In genomic region chr19:45615415-45616213, GRCm38 (mm10) we compare ENCODE assay signal across 10 mouse cellular contexts. TPM values are rescaled to one million over a fixed set of nuclear protein-coding genes. Genes with fewer than 3 reads are reported as not detected.
DNase-seq lines count a peak whose midpoint lies in the region; ATAC-seq lines count a peak whose summit lies in the region.
"Had no signal": no experiment of that assay in that cellular context is flagged by ENCODE, and none has a peak within 500 bp of the region (broad histone marks: within the 10 kb centered on the region; RNA-seq: fewer than 3 reads in every experiment).

No protein-coding gene starts in this region.

- H3K36me3 ChIP-seq in kidney, embryonic 16.5 days (ENCODE audit: insufficient read depth, low read length), result no peaks in the 10 kb centered on the region
- no peaks in the 10 kb centered on the region for H3K36me3 ChIP-seq in embryonic facial prominence, embryonic 14.5 days (ENCODE audit: control insufficient read depth, insufficient read depth, low read length)
- 0 out of 2 replicates have a peak, but pooled peaks cover 5% of the 10 kb centered on the region for H3K36me3 ChIP-seq in hindbrain, embryonic 16.5 days (ENCODE audit: control insufficient read depth, insufficient read depth, low read length)
- no peaks in the 10 kb centered on the region for H3K36me3 ChIP-seq in midbrain, embryonic 14.5 days (ENCODE audit: control insufficient read depth, insufficient read depth, low read length)
- H3K36me3 ChIP-seq: heart, embryonic 15.5 days had no signal

- H3K9ac ChIP-seq in kidney, embryonic 16.5 days (replicated peaks; ENCODE audit: low read length), result no peak overlapping the region
- 0 out of 2 replicates have a peak overlapping the region, but pooled peaks have one; percentile 1 for H3K9ac ChIP-seq in embryonic facial prominence, embryonic 14.5 days (ENCODE audit: low read depth, low read length)
- H3K9ac ChIP-seq in hindbrain, embryonic 16.5 days (ENCODE audit: low read depth, low read length), result no peak overlapping the region; the same call in 1 of the 2 replicates
- H3K9ac ChIP-seq in midbrain, embryonic 14.5 days (replicated peaks; ENCODE audit: low read length), result no peak overlapping the region
- H3K9ac ChIP-seq: heart, embryonic 15.5 days had no signal

- no peak overlapping the region for H3K27ac ChIP-seq in kidney, embryonic 16.5 days (ENCODE audit: low read length)
- no peak overlapping the region for H3K27ac ChIP-seq in embryonic facial prominence, embryonic 14.5 days (replicated peaks; ENCODE audit: low read depth, low read length)
- H3K27ac ChIP-seq in hindbrain, embryonic 16.5 days (ENCODE audit: low read depth, low read length), result peak overlapping the region; percentile 57; the same call in 1 of the 2 replicates
- H3K27ac ChIP-seq in midbrain, embryonic 14.5 days (replicated peaks; ENCODE audit: low read depth, low read length), result peak overlapping the region; percentile 2; the same call in 1 of the 2 replicates
- H3K27ac ChIP-seq: heart, embryonic 15.5 days had no signal

- no peak overlapping the region for H3K4me3 ChIP-seq in kidney, embryonic 16.5 days (ENCODE audit: low read length)
- H3K4me3 ChIP-seq in embryonic facial prominence, embryonic 14.5 days (ENCODE audit: low read depth, low read length), result no peak overlapping the region
- no peak overlapping the region for H3K4me3 ChIP-seq in hindbrain, embryonic 16.5 days (ENCODE audit: low read length)
- no peak overlapping the region for H3K4me3 ChIP-seq in midbrain, embryonic 14.5 days (replicated peaks; ENCODE audit: low read depth, low read length)
- H3K4me3 ChIP-seq: heart, embryonic 15.5 days had no signal

- peaks cover 17% of the 10 kb centered on the region for H3K4me1 ChIP-seq in kidney, embryonic 16.5 days (ENCODE audit: insufficient read depth, low read length)
- H3K4me1 ChIP-seq in embryonic facial prominence, embryonic 14.5 days (ENCODE audit: control insufficient read depth, insufficient read depth, low read length), result peaks cover 16% of the 10 kb centered on the region
- peaks cover 20% of the 10 kb centered on the region for H3K4me1 ChIP-seq in hindbrain, embryonic 16.5 days (ENCODE audit: control insufficient read depth, insufficient read depth, low read depth, low read length)
- peaks cover 24% of the 10 kb centered on the region for H3K4me1 ChIP-seq in midbrain, embryonic 14.5 days (ENCODE audit: control insufficient read depth, insufficient read depth, low read length)

- no peaks in the 10 kb centered on the region for H3K9me3 ChIP-seq in kidney, embryonic 16.5 days (ENCODE audit: low read length)
- H3K9me3 ChIP-seq in embryonic facial prominence, embryonic 14.5 days (ENCODE audit: control insufficient read depth, low read length), result no peaks in the 10 kb centered on the region
- H3K9me3 ChIP-seq in hindbrain, embryonic 16.5 days (ENCODE audit: control insufficient read depth, low read length), result no peaks in the 10 kb centered on the region
- no peaks in the 10 kb centered on the region for H3K9me3 ChIP-seq in midbrain, embryonic 14.5 days (ENCODE audit: control insufficient read depth, low read length)
- H3K9me3 ChIP-seq: heart, embryonic 15.5 days had no signal

- DNase-seq in kidney, adult 9 months, result no peak
- DNase-seq in embryonic facial prominence, embryonic 14.5 days (ENCODE audit: low spot score), result peak; percentile 44
- peak; percentile 36 for DNase-seq in midbrain, embryonic 14.5 days
- DNase-seq in thymus, postnatal 4 days, result no peak
- DNase-seq in thymus, postnatal 10 days (ENCODE audit: low spot score in 2 of 2), result no peak
- DNase-seq in gastrocnemius, postnatal 36 days, result no peak
- DNase-seq: cerebellum, adult 11-12 months had no signal

- WGBS in kidney, embryonic 16.5 days, result 47% methylated on average over 12 of the region's 12 CpGs
- WGBS in embryonic facial prominence, embryonic 14.5 days, result 56% methylated on average over 12 of the region's 12 CpGs
- 41% methylated on average over 12 of the region's 12 CpGs for WGBS in hindbrain, embryonic 16.5 days
- WGBS in midbrain, embryonic 14.5 days, result 21% methylated on average over 12 of the region's 12 CpGs

- intact Hi-C loops in gastrocnemius, postnatal 36 days (cut with DNase I), result no loop called here

- no peaks in the 10 kb centered on the region for H3K27me3 ChIP-seq in kidney, embryonic 16.5 days (ENCODE audit: insufficient read depth, low read length)
- H3K27me3 ChIP-seq in embryonic facial prominence, embryonic 14.5 days (replicated peaks; ENCODE audit: control insufficient read depth, insufficient read depth, low read length), result no peaks in the 10 kb centered on the region
- no peaks in the 10 kb centered on the region for H3K27me3 ChIP-seq in hindbrain, embryonic 16.5 days (replicated peaks; ENCODE audit: control insufficient read depth, insufficient read depth, low read length)
- H3K27me3 ChIP-seq in midbrain, embryonic 14.5 days (ENCODE audit: control insufficient read depth, insufficient read depth, low read length), result no peaks in the 10 kb centered on the region
- H3K27me3 ChIP-seq: heart, embryonic 15.5 days had no signal

- H3K4me2 ChIP-seq in kidney, embryonic 16.5 days (replicated peaks; ENCODE audit: low read depth, low read length), result no peak overlapping the region
- H3K4me2 ChIP-seq in embryonic facial prominence, embryonic 14.5 days (ENCODE audit: low read depth, low read length), result no peak overlapping the region
- no peak overlapping the region for H3K4me2 ChIP-seq in hindbrain, embryonic 16.5 days (ENCODE audit: low read length)
- no peak overlapping the region for H3K4me2 ChIP-seq in midbrain, embryonic 14.5 days (ENCODE audit: low read length)
- H3K4me2 ChIP-seq: heart, embryonic 15.5 days had no signal

- peak; percentile 73 for ATAC-seq in kidney, embryonic 16.5 days (ENCODE audit: low FRiP score, low TSS enrichment)
- peak; percentile 67 for ATAC-seq in embryonic facial prominence, embryonic 14.5 days (ENCODE audit: low read depth)
- ATAC-seq in hindbrain, embryonic 16.5 days, result peak; percentile 43
- no peak for ATAC-seq in midbrain, embryonic 14.5 days (ENCODE audit: low FRiP score, low TSS enrichment)

RNA-seq across cellular contexts. Expression of gene Fbxw4, which starts 44.5 kb away (rescaled TPM):
- 7.2 and 7.9 TPM in 2 replicates for polyA plus RNA-seq in kidney, embryonic 16.5 days (2015; fragmentation: Nextera tagmentation; extraction: Ambion mirVana)
- polyA plus RNA-seq in embryonic facial prominence, embryonic 14.5 days (2014; fragmentation: Nextera tagmentation; extraction: Ambion mirVana), result 6.1 and 6.9 TPM in 2 replicates
- polyA plus RNA-seq in hindbrain, embryonic 16.5 days (2015; fragmentation: Nextera tagmentation; extraction: Ambion mirVana), result 5.3 and 6.7 TPM in 2 replicates
- 5.6 and 8.1 TPM in 2 replicates for polyA plus RNA-seq in midbrain, embryonic 14.5 days (2014; fragmentation: Nextera tagmentation; extraction: Ambion mirVana)
- total RNA-seq in gastrocnemius, postnatal 36 days (2021), result 10 to 100 TPM; 22.5 to 22.6 TPM

RNA-seq across cellular contexts. Expression of gene Gm17018, which starts 55.2 kb away (rescaled TPM):
- polyA plus RNA-seq in kidney, embryonic 16.5 days (2015; fragmentation: Nextera tagmentation; extraction: Ambion mirVana), result 52.4 and 52.9 TPM in 2 replicates
- 40.9 and 44.8 TPM in 2 replicates for polyA plus RNA-seq in embryonic facial prominence, embryonic 14.5 days (2014; fragmentation: Nextera tagmentation; extraction: Ambion mirVana)
- 77.0 and 85.7 TPM in 2 replicates for polyA plus RNA-seq in hindbrain, embryonic 16.5 days (2015; fragmentation: Nextera tagmentation; extraction: Ambion mirVana)
- 57.0 and 68.6 TPM in 2 replicates for polyA plus RNA-seq in midbrain, embryonic 14.5 days (2014; fragmentation: Nextera tagmentation; extraction: Ambion mirVana)
- total RNA-seq in gastrocnemius, postnatal 36 days (2021), result 10 to 100 TPM; 17.5 to 18.9 TPM

RNA-seq across cellular contexts. Expression of gene Poll, which starts 55.3 kb away (rescaled TPM):
- polyA plus RNA-seq in kidney, embryonic 16.5 days (2015; fragmentation: Nextera tagmentation; extraction: Ambion mirVana), result 20.4 and 21.9 TPM in 2 replicates
- polyA plus RNA-seq in embryonic facial prominence, embryonic 14.5 days (2014; fragmentation: Nextera tagmentation; extraction: Ambion mirVana), result 11.1 and 12.2 TPM in 2 replicates
- polyA plus RNA-seq in hindbrain, embryonic 16.5 days (2015; fragmentation: Nextera tagmentation; extraction: Ambion mirVana), result 11.1 and 14.6 TPM in 2 replicates
- 11.9 and 14.2 TPM in 2 replicates for polyA plus RNA-seq in midbrain, embryonic 14.5 days (2014; fragmentation: Nextera tagmentation; extraction: Ambion mirVana)
- total RNA-seq in gastrocnemius, postnatal 36 days (2021), result 10 to 100 TPM; 13.3 to 14.2 TPM

Comparison
In these comparisons a context has a peak if more than half of its experiments do, and no peak if none do; other contexts are left out.
1. H3K27ac ChIP-seq: peak in hindbrain, embryonic 16.5 days (single experiment) and midbrain, embryonic 14.5 days (single experiment); none in kidney, embryonic 16.5 days (single experiment) and embryonic facial prominence, embryonic 14.5 days (single experiment).
2. DNase-seq: peak in embryonic facial prominence, embryonic 14.5 days (single experiment) and midbrain, embryonic 14.5 days (single experiment); none in kidney, adult 9 months (single experiment), thymus, postnatal 4 days (single experiment), thymus, postnatal 10 days (0 of 2) and gastrocnemius, postnatal 36 days (0 of 2).